In the genomic region with DNA sequence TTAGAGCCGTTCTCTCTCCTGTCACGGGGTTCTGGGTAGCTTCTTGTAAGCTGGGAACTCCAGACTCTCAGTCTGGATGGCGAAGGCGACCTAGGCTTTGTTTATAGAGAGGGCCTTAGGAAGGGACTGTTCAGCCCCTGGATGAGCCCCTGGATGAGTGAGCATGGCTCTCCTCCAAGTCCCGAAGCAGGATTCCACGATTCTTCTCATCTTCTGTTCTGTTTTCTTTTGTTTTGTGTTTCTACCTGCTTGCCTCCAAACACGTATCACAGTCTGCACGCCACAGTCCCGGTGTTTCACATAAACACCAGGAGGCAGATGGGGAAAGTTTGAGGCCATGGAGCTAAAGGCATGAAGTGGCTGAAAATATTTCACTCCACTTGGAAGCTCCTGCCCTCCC, we compare ENCODE assay signal across 16 mouse cellular contexts. TPM values are rescaled to one million over a fixed set of nuclear protein-coding genes. Genes with fewer than 3 reads are reported as not detected.
"Had no signal": no experiment of that assay in that cellular context is flagged by ENCODE, and none has a peak within 500 bp of the region (broad histone marks: within the 10 kb centered on the region; RNA-seq: fewer than 3 reads in every experiment).

No protein-coding gene starts in this region.

RNA-seq across cellular contexts. Expression of gene Gm13283, which starts 1.2 kb away (rescaled TPM):
- total RNA-seq: gastrocnemius, adult 18-20 months; gastrocnemius, adult 8-10 months; gastrocnemius, postnatal 14 days; gastrocnemius, postnatal 36 days; heart, adult 18-20 months; heart, adult 8-10 months; heart, postnatal 14 days; heart, postnatal 36 days; hematopoietic stem cell, adult 5-6 weeks; hindbrain, postnatal 0 days; layer of hippocampus, adult 2 months; layer of hippocampus, postnatal 14 days; layer of hippocampus, postnatal 36 days; left cerebral cortex, adult 18-20 months; left cerebral cortex, postnatal 14 days; left cerebral cortex, postnatal 36 days had no signal

RNA-seq across cellular contexts. Expression of gene Gm13271, which starts 4.1 kb away (rescaled TPM):
- total RNA-seq: gastrocnemius, adult 18-20 months; gastrocnemius, adult 8-10 months; gastrocnemius, postnatal 14 days; gastrocnemius, postnatal 36 days; heart, adult 18-20 months; heart, adult 8-10 months; heart, postnatal 14 days; heart, postnatal 36 days; hematopoietic stem cell, adult 5-6 weeks; hindbrain, postnatal 0 days; layer of hippocampus, adult 2 months; layer of hippocampus, postnatal 14 days; layer of hippocampus, postnatal 36 days; left cerebral cortex, adult 18-20 months; left cerebral cortex, postnatal 14 days; left cerebral cortex, postnatal 36 days had no signal

RNA-seq across cellular contexts. Expression of gene Gm13290, which starts 14.9 kb away (rescaled TPM):
- total RNA-seq: gastrocnemius, adult 18-20 months; gastrocnemius, adult 8-10 months; gastrocnemius, postnatal 14 days; gastrocnemius, postnatal 36 days; heart, adult 18-20 months; heart, adult 8-10 months; heart, postnatal 14 days; heart, postnatal 36 days; hematopoietic stem cell, adult 5-6 weeks; hindbrain, postnatal 0 days; layer of hippocampus, adult 2 months; layer of hippocampus, postnatal 14 days; layer of hippocampus, postnatal 36 days; left cerebral cortex, adult 18-20 months; left cerebral cortex, postnatal 14 days; left cerebral cortex, postnatal 36 days had no signal

RNA-seq across cellular contexts. Expression of gene Gm13289, which starts 18.0 kb away (rescaled TPM):
- total RNA-seq: gastrocnemius, adult 18-20 months; gastrocnemius, adult 8-10 months; gastrocnemius, postnatal 14 days; gastrocnemius, postnatal 36 days; heart, adult 18-20 months; heart, adult 8-10 months; heart, postnatal 14 days; heart, postnatal 36 days; hematopoietic stem cell, adult 5-6 weeks; hindbrain, postnatal 0 days; layer of hippocampus, adult 2 months; layer of hippocampus, postnatal 14 days; layer of hippocampus, postnatal 36 days; left cerebral cortex, adult 18-20 months; left cerebral cortex, postnatal 14 days; left cerebral cortex, postnatal 36 days had no signal

RNA-seq across cellular contexts. Expression of gene Gm13272, which starts 20.9 kb away (rescaled TPM):
- total RNA-seq: gastrocnemius, adult 18-20 months; gastrocnemius, adult 8-10 months; gastrocnemius, postnatal 14 days; gastrocnemius, postnatal 36 days; heart, adult 18-20 months; heart, adult 8-10 months; heart, postnatal 14 days; heart, postnatal 36 days; hematopoietic stem cell, adult 5-6 weeks; hindbrain, postnatal 0 days; layer of hippocampus, adult 2 months; layer of hippocampus, postnatal 14 days; layer of hippocampus, postnatal 36 days; left cerebral cortex, adult 18-20 months; left cerebral cortex, postnatal 14 days; left cerebral cortex, postnatal 36 days had no signal
